Mouse (Mus musculus): ENCODE results near the gene Gspt2. TPM values are rescaled to one million over a fixed set of nuclear protein-coding genes. Genes with fewer than 3 reads are reported as not detected.

Gene Gspt2
- polyA plus RNA-seq (2012; rRNA removed) (9.4 and 11.2 TPM in 2 replicates), polyA plus RNA-seq (2014; fragmentation: Nextera tagmentation; extraction: Ambion mirVana) (5.2 and 6.9 TPM in 2 replicates)

DNA sequence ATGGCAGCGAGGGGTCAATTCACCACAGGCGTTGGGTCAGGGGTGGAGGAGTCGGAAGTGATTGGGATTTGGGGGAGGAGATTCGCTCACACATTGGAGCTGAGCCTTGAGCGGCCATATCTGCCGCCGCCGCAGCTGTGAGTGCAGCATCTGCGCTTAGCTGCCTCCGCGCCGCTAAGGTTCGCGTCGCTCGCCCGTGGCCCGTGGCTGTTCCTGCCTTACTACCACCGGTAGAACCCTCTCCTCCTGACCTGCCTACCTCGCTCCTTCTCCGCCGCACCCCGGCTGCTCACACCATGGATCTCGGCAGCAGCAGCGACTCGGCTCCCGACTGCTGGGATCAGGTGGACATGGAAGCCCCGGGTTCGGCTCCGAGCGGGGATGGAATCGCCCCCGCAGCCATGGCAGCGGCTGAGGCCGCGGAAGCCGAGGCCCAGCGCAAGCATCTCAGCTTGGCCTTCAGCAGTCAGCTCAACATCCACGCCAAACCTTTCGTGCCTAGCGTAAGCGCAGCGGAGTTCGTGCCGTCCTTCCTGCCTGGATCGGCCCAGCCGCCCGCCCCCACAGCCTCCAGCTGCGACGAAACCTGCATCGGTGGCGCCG, at the start of gene Gspt2:
Gene Gspt2, plus strand, starts transcription at position 109 of the 603 bp plus-strand sequence.
- peak; percentile 87 for ATAC-seq (ENCODE audit: low FRiP score, low read depth)

DNA sequence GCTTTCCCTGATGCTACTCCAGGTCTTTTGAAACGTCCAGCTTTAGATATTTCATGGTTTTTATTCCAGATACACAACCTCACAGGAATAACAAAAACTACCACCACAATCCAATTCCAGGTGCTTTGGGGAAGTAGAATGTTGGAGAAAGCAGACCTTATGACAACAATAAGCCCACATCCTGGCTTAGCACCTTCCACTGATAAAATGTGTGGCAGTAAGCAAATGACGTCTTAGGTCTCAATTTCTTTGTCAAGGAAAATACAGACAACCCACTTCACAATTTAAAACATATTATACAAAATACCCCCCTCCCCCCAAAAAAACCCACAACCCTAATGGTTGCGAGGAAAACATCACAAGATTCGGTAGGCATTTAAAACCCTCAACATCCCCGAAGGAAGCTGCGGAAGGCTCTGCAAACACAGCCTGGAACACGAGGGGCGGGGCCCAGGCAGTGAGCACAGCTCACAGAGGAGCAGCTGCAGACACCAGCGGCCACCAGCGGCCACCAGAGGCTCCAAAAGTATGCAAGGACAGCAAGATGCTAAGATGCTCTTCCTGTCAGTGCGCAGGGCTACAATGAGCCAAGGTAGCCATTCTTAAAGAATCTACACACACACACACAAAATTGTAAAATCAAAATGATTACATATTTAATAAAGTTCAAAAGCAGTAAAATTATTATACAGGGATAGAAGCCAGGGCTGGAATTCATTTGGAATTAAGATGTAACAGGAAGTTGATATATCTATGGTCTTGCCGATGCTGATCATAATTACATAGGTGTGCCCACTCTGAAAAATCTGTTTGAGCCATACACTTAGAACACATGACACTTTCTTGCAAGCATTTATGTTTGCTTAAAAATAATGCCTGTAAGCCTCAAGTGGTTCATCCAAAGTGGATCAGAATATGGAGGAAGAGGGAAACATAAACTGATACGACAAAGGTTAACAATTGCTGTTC, 10.8 kb upstream of the Gspt2 start:
- H3K9ac ChIP-seq (ENCODE audit: low read depth, low read length, severe bottlenecking), result no peak overlapping the region
- H3K4me3 ChIP-seq (replicated peaks; ENCODE audit: low read length), result 0 out of 2 replicates have a peak overlapping the region, but pooled peaks have one; percentile 4

More for the DNA sequence above, at the start of gene Gspt2:
- H3K27ac ChIP-seq (replicated peaks; ENCODE audit: low read depth, low read length), result peak within 1 kb of the TSS; percentile 52; the same call in 1 of the 2 replicates
- no peaks in the 10 kb centered on the region for H3K36me3 ChIP-seq (ENCODE audit: control insufficient read depth, insufficient read depth, low read length)
- no peaks in the 10 kb centered on the region for H3K9me3 ChIP-seq (ENCODE audit: control insufficient read depth, low read length)
- H3K4me3 ChIP-seq (replicated peaks; ENCODE audit: low read length), result peak within 1 kb of the TSS; percentile 54
- WGBS, result 28% methylated on average over 47 of the region's 53 CpGs
- H3K4me1 ChIP-seq (ENCODE audit: control insufficient read depth, insufficient read depth, low read length), result no peaks in the 10 kb centered on the region; the same call in 1 of the 2 replicates
- H3K9ac ChIP-seq (ENCODE audit: low read depth, low read length, severe bottlenecking), result peak within 1 kb of the TSS; percentile 70
- H3K4me2 ChIP-seq (replicated peaks; ENCODE audit: low read depth, low read length, severe bottlenecking), result peak within 1 kb of the TSS; percentile 48
- TF ChIP-seq POLR2A (IDR thresholded peaks at IDR 0.05; ENCODE audit: borderline replicate concordance, extremely low read depth, insufficient read depth, insufficient read length), result 0 out of 2 replicates have a peak, but pooled peaks have one; percentile 35
- no peaks in the 10 kb centered on the region for H3K27me3 ChIP-seq (ENCODE audit: control insufficient read depth, insufficient read depth, low read length)
- DNase-seq (ENCODE audit: low spot score), result peak; percentile 61

DNA sequence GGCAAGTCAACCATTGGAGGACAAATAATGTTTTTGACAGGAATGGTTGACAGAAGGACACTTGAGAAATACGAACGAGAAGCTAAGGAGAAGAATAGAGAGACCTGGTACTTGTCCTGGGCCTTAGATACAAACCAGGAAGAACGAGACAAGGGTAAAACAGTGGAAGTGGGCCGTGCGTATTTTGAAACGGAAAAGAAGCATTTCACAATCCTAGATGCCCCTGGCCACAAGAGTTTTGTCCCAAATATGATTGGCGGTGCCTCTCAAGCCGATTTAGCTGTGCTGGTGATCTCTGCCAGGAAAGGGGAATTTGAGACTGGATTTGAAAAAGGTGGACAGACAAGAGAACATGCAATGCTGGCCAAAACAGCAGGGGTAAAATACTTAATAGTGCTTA, 1.0 kb downstream of the Gspt2 start:
- no peak for ATAC-seq (ENCODE audit: low FRiP score, low read depth)
- Histone ChIP-seq H3K4me1 (ENCODE audit: control insufficient read depth, insufficient read depth, low read length) (no peaks in the 10 kb centered on the region; the same call in 1 of the 2 replicates), H3K4me2 (replicated peaks; ENCODE audit: low read depth, low read length, severe bottlenecking) (peak overlapping the region; percentile 48), H3K36me3 (ENCODE audit: control insufficient read depth, insufficient read depth, low read length) (no peaks in the 10 kb centered on the region), H3K27me3 (ENCODE audit: control insufficient read depth, insufficient read depth, low read length) (no peaks in the 10 kb centered on the region), H3K9me3 (ENCODE audit: control insufficient read depth, low read length) (no peaks in the 10 kb centered on the region), H3K27ac (replicated peaks; ENCODE audit: low read depth, low read length) (no peak overlapping the region), H3K4me3 (replicated peaks; ENCODE audit: low read length) (peak overlapping the region; percentile 54), H3K9ac (ENCODE audit: low read depth, low read length, severe bottlenecking) (0 out of 2 replicates have a peak overlapping the region, but pooled peaks have one; percentile 70)
- TF ChIP-seq POLR2A (IDR thresholded peaks at IDR 0.05; ENCODE audit: borderline replicate concordance, extremely low read depth, insufficient read depth, insufficient read length), result no peak
- 74% methylated on average over 8 of the region's 8 CpGs for WGBS
- DNase-seq (ENCODE audit: low spot score), result no peak

More for the DNA sequence above, 10.8 kb upstream of the Gspt2 start:
- no peak for TF ChIP-seq POLR2A (IDR thresholded peaks at IDR 0.05; ENCODE audit: borderline replicate concordance, extremely low read depth, insufficient read depth, insufficient read length)
- peak; percentile 60; the same call in 1 of the 2 replicates for ATAC-seq (ENCODE audit: low FRiP score, low read depth)
- Histone ChIP-seq H3K36me3 (ENCODE audit: control insufficient read depth, insufficient read depth, low read length) (no peaks in the 10 kb centered on the region), H3K27me3 (ENCODE audit: control insufficient read depth, insufficient read depth, low read length) (no peaks in the 10 kb centered on the region), H3K9me3 (ENCODE audit: control insufficient read depth, low read length) (no peaks in the 10 kb centered on the region), H3K4me2 (replicated peaks; ENCODE audit: low read depth, low read length, severe bottlenecking) (peak overlapping the region; percentile 26; the same call in 1 of the 2 replicates), H3K4me1 (ENCODE audit: control insufficient read depth, insufficient read depth, low read length) (no peaks in the 10 kb centered on the region), H3K27ac (replicated peaks; ENCODE audit: low read depth, low read length) (no peak overlapping the region)
- 31% methylated on average over 13 of the region's 13 CpGs for WGBS
- DNase-seq (ENCODE audit: low spot score), result peak; percentile 29

DNA sequence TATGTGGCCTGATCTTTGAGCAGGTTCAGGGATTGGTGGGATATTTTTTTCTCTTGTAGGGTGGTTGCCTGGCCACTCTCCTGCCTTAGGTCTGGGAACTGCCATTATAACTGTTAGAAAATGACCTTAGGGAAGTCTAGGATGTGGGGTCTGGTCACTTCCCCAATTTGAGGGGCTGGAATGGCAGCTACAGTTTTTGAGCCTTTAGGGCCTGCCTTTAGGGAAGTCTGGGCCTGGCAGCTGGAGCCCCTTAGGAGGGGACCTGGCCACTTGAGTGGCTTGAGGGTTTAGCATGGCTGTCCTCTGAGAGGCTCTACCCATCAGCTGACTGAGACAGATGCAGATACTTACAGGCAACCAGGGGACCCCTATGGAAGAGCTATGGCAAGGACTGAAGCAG, 12.7 kb downstream of the Gspt2 start:
- ATAC-seq (ENCODE audit: low FRiP score, low read depth), result no peak
- Histone ChIP-seq H3K27ac (replicated peaks; ENCODE audit: low read depth, low read length) (no peak overlapping the region), H3K27me3 (ENCODE audit: control insufficient read depth, insufficient read depth, low read length) (no peaks in the 10 kb centered on the region), H3K4me1 (ENCODE audit: control insufficient read depth, insufficient read depth, low read length) (no peaks in the 10 kb centered on the region), H3K9ac (ENCODE audit: low read depth, low read length, severe bottlenecking) (no peak overlapping the region), H3K36me3 (ENCODE audit: control insufficient read depth, insufficient read depth, low read length) (no peaks in the 10 kb centered on the region), H3K4me2 (replicated peaks; ENCODE audit: low read depth, low read length, severe bottlenecking) (no peak overlapping the region), H3K9me3 (ENCODE audit: control insufficient read depth, low read length) (no peaks in the 10 kb centered on the region), H3K4me3 (replicated peaks; ENCODE audit: low read length) (no peak overlapping the region)
- no peak for DNase-seq (ENCODE audit: low spot score)
- TF ChIP-seq POLR2A (IDR thresholded peaks at IDR 0.05; ENCODE audit: borderline replicate concordance, extremely low read depth, insufficient read depth, insufficient read length), result no peak

DNA sequence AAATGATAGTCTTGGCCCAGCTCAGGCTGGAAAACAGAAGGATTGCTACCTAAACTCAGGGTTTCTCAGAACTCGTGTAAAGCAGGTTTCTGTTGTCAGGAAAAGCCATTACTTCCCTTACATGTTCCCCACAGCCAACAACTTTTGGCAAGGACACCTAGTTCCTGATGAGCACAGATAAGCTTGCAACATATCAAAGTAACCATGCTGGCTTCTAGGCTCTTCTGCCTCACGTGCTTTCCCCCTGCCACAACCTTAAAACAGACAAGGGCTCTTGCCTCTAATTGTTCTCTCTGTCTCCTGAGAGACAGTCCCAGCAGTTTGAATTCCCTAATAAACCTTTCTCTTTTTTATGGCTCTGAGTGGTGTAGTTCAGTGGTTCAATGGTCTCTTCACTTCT, 21.9 kb downstream of the Gspt2 start:
- no peak for TF ChIP-seq POLR2A (IDR thresholded peaks at IDR 0.05; ENCODE audit: borderline replicate concordance, extremely low read depth, insufficient read depth, insufficient read length)
- no peak overlapping the region for H3K4me3 ChIP-seq (replicated peaks; ENCODE audit: low read length)
- ATAC-seq (ENCODE audit: low FRiP score, low read depth) (no peak), DNase-seq (ENCODE audit: low spot score) (no peak)
- H3K4me2 ChIP-seq (replicated peaks; ENCODE audit: low read depth, low read length, severe bottlenecking), result no peak overlapping the region
- 44% methylated on average over 2 of the region's 2 CpGs for WGBS
- H3K9ac ChIP-seq (ENCODE audit: low read depth, low read length, severe bottlenecking), result no peak overlapping the region
- no peaks in the 10 kb centered on the region for H3K36me3 ChIP-seq (ENCODE audit: control insufficient read depth, insufficient read depth, low read length)
- H3K9me3 ChIP-seq (ENCODE audit: control insufficient read depth, low read length), result no peaks in the 10 kb centered on the region
- H3K27me3 ChIP-seq (ENCODE audit: control insufficient read depth, insufficient read depth, low read length), result no peaks in the 10 kb centered on the region
- H3K4me1 ChIP-seq (ENCODE audit: control insufficient read depth, insufficient read depth, low read length), result no peaks in the 10 kb centered on the region
- H3K27ac ChIP-seq (replicated peaks; ENCODE audit: low read depth, low read length), result no peak overlapping the region
